Mouse (Mus musculus): Measurements from ENCODE around the gene Cntnap2. TPM values are rescaled to one million over a fixed set of nuclear protein-coding genes. Genes with fewer than 3 reads are reported as not detected.

The Cntnap2 gene
- polyA plus RNA-seq, 1 experiment from 2014 or later, result 3.8 TPM

GRCm38 (mm10) chr6:46733794-46734193 is 1674.6 kb downstream of the Cntnap2 start:
- Histone ChIP-seq H3K9me3 (ENCODE audit: control insufficient read depth, low read depth, low read length) (no peaks in the 10 kb centered on the region), H3K27me3 (ENCODE audit: control insufficient read depth, insufficient read depth, low read length) (no peaks in the 10 kb centered on the region), H3K9ac (replicated peaks; ENCODE audit: low read depth, low read length) (no peak overlapping the region), H3K36me3 (ENCODE audit: control insufficient read depth, insufficient read depth, low read length) (no peaks in the 10 kb centered on the region), H3K4me3 (ENCODE audit: low read depth, low read length) (no peak overlapping the region), H3K4me1 (ENCODE audit: control insufficient read depth, insufficient read depth, low read length) (no peaks in the 10 kb centered on the region), H3K4me2 (replicated peaks; ENCODE audit: low read depth, low read length) (no peak overlapping the region), H3K27ac (ENCODE audit: low read length) (no peak overlapping the region)
- ATAC-seq (ENCODE audit: insufficient number of reproducible peaks, insufficient read depth, low FRiP score, low read depth), result no peak

- H3K27ac ChIP-seq (ENCODE audit: low read length), result no peak overlapping the region
- ATAC-seq (ENCODE audit: insufficient number of reproducible peaks, insufficient read depth, low FRiP score, low read depth), result no peak
These were observed 1689.3 kb downstream of the Cntnap2 start for GRCm38 (mm10) chr6:46748448-46748847.

DNA sequence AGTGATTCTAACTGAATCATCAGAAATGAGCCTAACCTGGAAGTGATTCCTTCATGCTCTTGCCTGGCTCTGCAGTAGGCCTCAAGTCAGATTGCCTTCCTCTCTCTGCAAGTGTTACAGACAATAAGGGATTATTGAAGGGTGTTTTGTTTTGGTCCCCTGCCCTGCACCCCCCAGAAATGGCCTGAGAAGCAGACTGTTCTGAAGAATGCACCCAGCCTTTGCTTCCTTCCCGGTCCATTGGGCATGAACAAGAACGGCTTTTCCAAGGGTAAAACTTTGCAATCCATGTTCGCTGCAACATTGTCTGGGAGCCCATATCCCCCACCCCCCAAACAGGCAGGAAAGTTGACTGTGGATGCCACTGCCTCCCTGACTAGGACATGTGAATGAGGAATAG is 1704.3 kb downstream of the Cntnap2 start:
- Histone ChIP-seq H3K36me3 (ENCODE audit: control insufficient read depth, insufficient read depth, low read length) (no peaks in the 10 kb centered on the region), H3K4me1 (ENCODE audit: control insufficient read depth, insufficient read depth, low read length) (no peaks in the 10 kb centered on the region), H3K27ac (ENCODE audit: low read length) (no peak overlapping the region), H3K4me2 (replicated peaks; ENCODE audit: low read depth, low read length) (no peak overlapping the region), H3K27me3 (ENCODE audit: control insufficient read depth, insufficient read depth, low read length) (no peaks in the 10 kb centered on the region), H3K9me3 (ENCODE audit: control insufficient read depth, low read depth, low read length) (no peaks in the 10 kb centered on the region), H3K9ac (replicated peaks; ENCODE audit: low read depth, low read length) (no peak overlapping the region), H3K4me3 (ENCODE audit: low read depth, low read length) (no peak overlapping the region)
- ATAC-seq (ENCODE audit: insufficient number of reproducible peaks, insufficient read depth, low FRiP score, low read depth), result no peak
- WGBS, result 90% methylated on average over 3 of the region's 3 CpGs

More at GRCm38 (mm10) chr6:46748448-46748847, 1689.3 kb downstream of the Cntnap2 start:
- no peak overlapping the region for H3K4me2 ChIP-seq (replicated peaks; ENCODE audit: low read depth, low read length)
- H3K36me3 ChIP-seq (ENCODE audit: control insufficient read depth, insufficient read depth, low read length), result no peaks in the 10 kb centered on the region
- no peaks in the 10 kb centered on the region for H3K4me1 ChIP-seq (ENCODE audit: control insufficient read depth, insufficient read depth, low read length)
- H3K4me3 ChIP-seq (ENCODE audit: low read depth, low read length), result no peak overlapping the region
- no peaks in the 10 kb centered on the region for H3K27me3 ChIP-seq (ENCODE audit: control insufficient read depth, insufficient read depth, low read length)
- H3K9me3 ChIP-seq (ENCODE audit: control insufficient read depth, low read depth, low read length), result no peaks in the 10 kb centered on the region
- H3K9ac ChIP-seq (replicated peaks; ENCODE audit: low read depth, low read length), result no peak overlapping the region

DNA sequence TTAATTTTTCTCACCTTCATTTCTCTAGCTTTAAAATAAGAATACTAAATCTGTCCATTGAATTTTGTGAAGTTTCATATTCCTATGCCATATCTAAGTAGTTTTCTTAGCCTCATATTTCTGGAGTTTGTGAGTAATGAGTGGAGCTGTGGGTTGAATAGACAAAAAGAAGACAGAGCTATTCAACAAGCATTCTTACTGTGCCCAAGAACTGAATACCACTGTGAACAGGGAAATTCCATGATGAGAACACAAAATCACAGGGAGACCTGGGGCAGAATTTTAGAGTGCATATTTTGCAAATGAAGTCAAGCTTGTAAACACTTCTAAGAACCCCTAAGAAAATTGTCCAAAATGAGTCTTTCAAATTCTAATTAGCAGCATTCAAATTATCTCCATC is 1715.4 kb downstream of the Cntnap2 start:
- H3K4me3 ChIP-seq (ENCODE audit: low read depth, low read length), result no peak overlapping the region
- H3K27me3 ChIP-seq (ENCODE audit: control insufficient read depth, insufficient read depth, low read length), result no peaks in the 10 kb centered on the region
- H3K9me3 ChIP-seq (ENCODE audit: control insufficient read depth, low read depth, low read length), result no peaks in the 10 kb centered on the region
- ATAC-seq (ENCODE audit: insufficient number of reproducible peaks, insufficient read depth, low FRiP score, low read depth), result no peak
- H3K27ac ChIP-seq (ENCODE audit: low read length), result no peak overlapping the region
- H3K4me2 ChIP-seq (replicated peaks; ENCODE audit: low read depth, low read length), result no peak overlapping the region
- no peaks in the 10 kb centered on the region for H3K36me3 ChIP-seq (ENCODE audit: control insufficient read depth, insufficient read depth, low read length)
- H3K4me1 ChIP-seq (ENCODE audit: control insufficient read depth, insufficient read depth, low read length), result no peaks in the 10 kb centered on the region
- H3K9ac ChIP-seq (replicated peaks; ENCODE audit: low read depth, low read length), result no peak overlapping the region

DNA sequence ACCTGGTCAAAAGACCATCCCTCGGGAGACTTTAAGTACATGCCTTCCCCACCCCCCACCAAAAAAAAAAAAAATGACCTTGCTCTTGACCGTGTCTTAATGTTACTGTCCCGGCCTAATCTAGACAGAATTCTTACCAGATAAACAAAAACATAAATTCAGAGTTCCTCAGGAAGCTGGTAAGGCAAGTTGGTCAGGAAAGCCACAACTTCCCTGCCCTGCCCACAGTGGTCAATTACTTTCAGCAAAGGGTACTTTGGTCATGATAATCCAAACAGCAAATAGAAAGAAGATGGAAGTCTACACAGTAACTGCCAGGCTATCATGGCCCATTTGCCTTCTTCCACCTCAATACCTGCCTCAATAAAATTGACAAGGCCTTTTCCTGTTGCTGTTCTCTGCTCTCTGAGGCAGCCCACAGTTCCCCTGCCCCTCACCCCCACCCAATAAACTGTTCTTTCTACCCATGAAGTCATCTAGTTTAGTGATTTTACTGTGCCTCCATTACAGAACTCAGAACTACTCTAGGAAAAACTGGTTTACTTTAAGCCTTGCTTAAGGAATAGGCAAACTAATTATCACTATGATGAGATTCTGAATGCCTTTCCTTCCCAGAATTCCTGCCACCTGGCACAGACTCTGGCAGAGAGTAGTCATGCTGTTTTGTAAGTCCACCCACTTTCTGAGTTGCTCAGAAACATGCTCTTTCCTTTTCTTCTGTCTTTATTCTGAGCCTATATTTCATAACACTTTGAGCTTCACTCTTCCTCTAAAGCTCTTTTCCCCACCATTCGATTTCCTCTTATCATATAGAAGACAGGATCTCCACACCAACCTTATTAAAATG is 1743.3 kb downstream of the Cntnap2 start:
- H3K4me2 ChIP-seq (replicated peaks; ENCODE audit: low read depth, low read length), result no peak overlapping the region
- H3K27me3 ChIP-seq (ENCODE audit: control insufficient read depth, insufficient read depth, low read length), result no peaks in the 10 kb centered on the region
- H3K4me3 ChIP-seq (ENCODE audit: low read depth, low read length), result no peak overlapping the region
- H3K27ac ChIP-seq (ENCODE audit: low read length), result no peak overlapping the region
- H3K9me3 ChIP-seq (ENCODE audit: control insufficient read depth, low read depth, low read length), result no peaks in the 10 kb centered on the region
- H3K9ac ChIP-seq (replicated peaks; ENCODE audit: low read depth, low read length), result no peak overlapping the region
- ATAC-seq (ENCODE audit: insufficient number of reproducible peaks, insufficient read depth, low FRiP score, low read depth), result no peak
- WGBS, result 59% methylated on average over 4 of the region's 4 CpGs
- H3K4me1 ChIP-seq (ENCODE audit: control insufficient read depth, insufficient read depth, low read length), result no peaks in the 10 kb centered on the region
- no peaks in the 10 kb centered on the region for H3K36me3 ChIP-seq (ENCODE audit: control insufficient read depth, insufficient read depth, low read length)

GRCm38 (mm10) chr6:46856635-46857034 is 1797.5 kb downstream of the Cntnap2 start:
- no peaks in the 10 kb centered on the region for H3K36me3 ChIP-seq (ENCODE audit: control insufficient read depth, insufficient read depth, low read length)
- H3K4me2 ChIP-seq (replicated peaks; ENCODE audit: low read depth, low read length), result no peak overlapping the region
- no peak overlapping the region for H3K9ac ChIP-seq (replicated peaks; ENCODE audit: low read depth, low read length)
- H3K27ac ChIP-seq (ENCODE audit: low read length), result no peak overlapping the region
- WGBS, result 72% methylated on average over 3 of the region's 3 CpGs
- 0 out of 2 replicates have a peak, but pooled peaks cover 3% of the 10 kb centered on the region for H3K4me1 ChIP-seq (ENCODE audit: control insufficient read depth, insufficient read depth, low read length)
- no peaks in the 10 kb centered on the region for H3K9me3 ChIP-seq (ENCODE audit: control insufficient read depth, low read depth, low read length)
- no peak overlapping the region for H3K4me3 ChIP-seq (ENCODE audit: low read depth, low read length)
- no peak for ATAC-seq (ENCODE audit: insufficient number of reproducible peaks, insufficient read depth, low FRiP score, low read depth)
- H3K27me3 ChIP-seq (ENCODE audit: control insufficient read depth, insufficient read depth, low read length), result no peaks in the 10 kb centered on the region

DNA sequence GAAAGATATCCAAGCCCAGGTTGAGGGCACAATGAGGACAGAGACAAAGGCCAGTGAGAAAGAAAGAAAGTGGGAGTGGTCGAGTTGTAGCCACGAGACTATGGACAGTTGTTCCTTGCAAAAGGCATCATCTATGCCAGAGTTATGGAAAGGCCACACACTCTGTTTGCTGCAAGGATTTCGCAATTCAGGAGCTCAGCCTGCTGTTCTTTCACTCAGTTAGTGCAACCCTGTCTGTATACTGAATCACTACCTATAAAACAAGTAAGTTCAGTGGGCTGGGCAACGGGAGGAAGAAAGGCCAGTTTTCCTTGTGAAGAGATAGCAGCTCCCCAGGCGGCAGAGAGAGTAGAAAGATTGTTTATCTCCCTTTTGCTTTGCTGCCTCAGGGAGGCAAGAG is 1801.9 kb downstream of the Cntnap2 start:
- Histone ChIP-seq H3K4me2 (replicated peaks; ENCODE audit: low read depth, low read length) (no peak overlapping the region), H3K9ac (replicated peaks; ENCODE audit: low read depth, low read length) (no peak overlapping the region), H3K36me3 (ENCODE audit: control insufficient read depth, insufficient read depth, low read length) (no peaks in the 10 kb centered on the region), H3K4me3 (ENCODE audit: low read depth, low read length) (no peak overlapping the region), H3K9me3 (ENCODE audit: control insufficient read depth, low read depth, low read length) (no peaks in the 10 kb centered on the region), H3K27me3 (ENCODE audit: control insufficient read depth, insufficient read depth, low read length) (no peaks in the 10 kb centered on the region), H3K4me1 (ENCODE audit: control insufficient read depth, insufficient read depth, low read length) (0 out of 2 replicates have a peak, but pooled peaks cover 3% of the 10 kb centered on the region), H3K27ac (ENCODE audit: low read length) (no peak overlapping the region)
- no peak for ATAC-seq (ENCODE audit: insufficient number of reproducible peaks, insufficient read depth, low FRiP score, low read depth)
- 28% methylated on average over 5 of the region's 5 CpGs for WGBS

GRCm38 (mm10) chr6:46866317-46866716 is 1807.2 kb downstream of the Cntnap2 start:
- ATAC-seq (ENCODE audit: insufficient number of reproducible peaks, insufficient read depth, low FRiP score, low read depth), result no peak
- H3K27ac ChIP-seq (ENCODE audit: low read length), result no peak overlapping the region
- H3K4me2 ChIP-seq (replicated peaks; ENCODE audit: low read depth, low read length), result no peak overlapping the region
- no peaks in the 10 kb centered on the region for H3K4me1 ChIP-seq (ENCODE audit: control insufficient read depth, insufficient read depth, low read length)
- no peaks in the 10 kb centered on the region for H3K9me3 ChIP-seq (ENCODE audit: control insufficient read depth, low read depth, low read length)
- no peak overlapping the region for H3K9ac ChIP-seq (replicated peaks; ENCODE audit: low read depth, low read length)
- H3K4me3 ChIP-seq (ENCODE audit: low read depth, low read length), result no peak overlapping the region
- H3K27me3 ChIP-seq (ENCODE audit: control insufficient read depth, insufficient read depth, low read length), result no peaks in the 10 kb centered on the region
- no peaks in the 10 kb centered on the region for H3K36me3 ChIP-seq (ENCODE audit: control insufficient read depth, insufficient read depth, low read length)

DNA sequence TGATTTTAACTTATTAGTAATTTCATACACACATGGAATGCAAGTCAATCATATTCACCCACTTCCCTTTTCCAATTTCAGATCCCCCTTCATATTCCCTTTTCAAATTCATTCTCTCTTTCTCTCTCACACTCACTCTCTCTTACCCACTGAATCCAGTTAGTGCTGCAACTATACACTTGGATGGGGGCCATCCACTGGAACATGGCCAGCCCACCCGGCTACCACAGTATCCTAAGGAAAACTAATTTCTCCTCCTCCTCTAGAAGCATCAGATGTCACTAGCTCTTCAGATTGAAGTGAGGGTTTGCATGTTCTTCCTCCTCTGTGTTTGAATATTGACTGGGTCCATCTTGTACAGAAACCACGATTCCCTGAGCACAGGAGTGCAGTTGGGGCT is 1827.1 kb downstream of the Cntnap2 start:
- WGBS, result 56% methylated on average over 2 of the region's 2 CpGs
- H3K4me3 ChIP-seq (ENCODE audit: low read depth, low read length), result no peak overlapping the region
- ATAC-seq (ENCODE audit: insufficient number of reproducible peaks, insufficient read depth, low FRiP score, low read depth), result no peak
- no peaks in the 10 kb centered on the region for H3K4me1 ChIP-seq (ENCODE audit: control insufficient read depth, insufficient read depth, low read length)
- no peak overlapping the region for H3K4me2 ChIP-seq (replicated peaks; ENCODE audit: low read depth, low read length)
- H3K27ac ChIP-seq (ENCODE audit: low read length), result no peak overlapping the region
- no peaks in the 10 kb centered on the region for H3K36me3 ChIP-seq (ENCODE audit: control insufficient read depth, insufficient read depth, low read length)
- no peaks in the 10 kb centered on the region for H3K9me3 ChIP-seq (ENCODE audit: control insufficient read depth, low read depth, low read length)
- H3K9ac ChIP-seq (replicated peaks; ENCODE audit: low read depth, low read length), result no peak overlapping the region
- H3K27me3 ChIP-seq (ENCODE audit: control insufficient read depth, insufficient read depth, low read length), result no peaks in the 10 kb centered on the region
